Mouse (Mus musculus) frontal cortex, adult 2 months (tissue): ENCODE measurements around the gene Wbp4. TPM values are rescaled to one million over a fixed set of nuclear protein-coding genes. Genes with fewer than 3 reads are reported as not detected.
A peak's percentile ranks its signal among the peaks of the same experiment; 100 is the strongest.
"Not testable (repeated sequence)": the region's sequence is repeated elsewhere in the genome, so short reads cannot be mapped to it uniquely, and the experiment has no call there.

Experiments
- DNase-seq, 2 experiments: peaks; one replicate each; pipeline ENCODE4 v3.0.0; 2022; ENCODE audit warnings: low spot score in 1 of 2; ENCODE audit errors: extremely low spot score in 1 of 2
- polyA plus RNA-seq: library from polyadenylated mRNA; depleted of rRNA; stranded (reverse); fragments of >200 nt; gene quantifications from 2 replicates; pipeline ENCODE4 v1.2.3, GENCODE M21; 2012; rRNA removed

Gene Wbp4
- polyA plus RNA-seq, 1 experiment = 30.3 TPM

GRCm38 (mm10) chr14:79460988-79461387 lies 20.3 kb downstream of the Wbp4 start:
- no peak for DNase-seq

- no peak for DNase-seq
These were observed 20.9 kb downstream of the Wbp4 start for GRCm38 (mm10) chr14:79460401-79460800.

GRCm38 (mm10) chr14:79452591-79452934 lies 28.8 kb downstream of the Wbp4 start:
- DNase-seq = not testable (repeated sequence)

GRCm38 (mm10) chr14:79451681-79452590 lies 29.4 kb downstream of the Wbp4 start, which contains the start of gene Kbtbd6:
Gene Kbtbd6 (plus strand): TSS chr14:79451835.
- peak; percentile 69 to 87 for DNase-seq

- peak in 1 of 2 experiments; percentile 32 for DNase-seq
These were observed 36.2 kb downstream of the Wbp4 start for GRCm38 (mm10) chr14:79445055-79445620.

- no peak for DNase-seq
These were observed 36.7 kb downstream of the Wbp4 start for GRCm38 (mm10) chr14:79444601-79445000.

- DNase-seq = no peak
These were observed 39.9 kb downstream of the Wbp4 start for GRCm38 (mm10) chr14:79441441-79441840.

- no peak for DNase-seq
These were observed 40.7 kb downstream of the Wbp4 start for GRCm38 (mm10) chr14:79440655-79441054.

GRCm38 (mm10) chr14:79434068-79434467 lies 47.3 kb downstream of the Wbp4 start:
- DNase-seq = no peak

GRCm38 (mm10) chr14:79426730-79427365 lies 54.5 kb downstream of the Wbp4 start:
- DNase-seq = not testable (repeated sequence)

GRCm38 (mm10) chr14:79425979-79426729 lies 55.2 kb downstream of the Wbp4 start, which contains the start of gene Kbtbd7:
Gene Kbtbd7 (plus strand): TSS chr14:79426511.
- DNase-seq = peak; percentile 88 to 96

GRCm38 (mm10) chr14:79420083-79420685 lies 61.1 kb downstream of the Wbp4 start:
- no peak for DNase-seq

- DNase-seq = no peak
These were observed 68.2 kb downstream of the Wbp4 start for GRCm38 (mm10) chr14:79413121-79413520.

- DNase-seq = no peak
These were observed 70.7 kb downstream of the Wbp4 start for GRCm38 (mm10) chr14:79410662-79411061.

Other genes starting within 250 kb of the Wbp4 start
- not detected in 2 replicates for gene Zfp957, start 234.2 kb downstream of the Wbp4 start, polyA plus RNA-seq
- 88.9 and 107 TPM in 2 replicates for gene Rgcc, start 179.9 kb downstream of the Wbp4 start, polyA plus RNA-seq
- 8.9 and 9.3 TPM in 2 replicates for gene Naa16, start 90.7 kb downstream of the Wbp4 start, polyA plus RNA-seq
- 7.2 and 8.2 TPM in 2 replicates for gene Mtrf1, start 83.7 kb downstream of the Wbp4 start, polyA plus RNA-seq
- gene Kbtbd7, start 55.0 kb downstream of the Wbp4 start, polyA plus RNA-seq = 17.6 and 19.5 TPM in 2 replicates
- 0.71 and 1.0 TPM in 2 replicates for gene Kbtbd6, start 29.7 kb downstream of the Wbp4 start, polyA plus RNA-seq
- gene Elf1, start 326 bp downstream of the Wbp4 start, polyA plus RNA-seq = 4.5 and 5.9 TPM in 2 replicates
- gene Sugt1, start 106.2 kb upstream of the Wbp4 start, polyA plus RNA-seq = 37.5 and 39.0 TPM in 2 replicates
- gene Cnmd, start 180.7 kb upstream of the Wbp4 start, polyA plus RNA-seq = 2.5 and 3.0 TPM in 2 replicates